Mouse (Mus musculus) hindbrain, postnatal 0 days (tissue): ENCODE results near the gene Alox12. TPM values are rescaled to one million over a fixed set of nuclear protein-coding genes. Genes with fewer than 3 reads are reported as not detected.

ENCODE experiments used
- ATAC-seq: fragments of 200-750 bp; cut with Nextera tagmentation; 2 replicates; pipeline ENCODE4 v1.8.0; 2017; ENCODE audit warnings: mild to moderate bottlenecking, moderate TSS enrichment, moderate library complexity
- DNase-seq: peaks from one replicate; pipeline ENCODE4 v3.0.0-alpha.2; 2015; ENCODE audit warnings: low spot score
- H3K27ac ChIP-seq: fragments of 300-500 bp; sonication (generic); 2 replicates; pipeline ENCODE4 v1.5.1; 2014; ENCODE audit warnings: mild to moderate bottlenecking
- H3K27me3 ChIP-seq: fragments of 300-500 bp; sonication (generic); 2 replicates; pipeline ENCODE4 v1.6.1; 2014; ENCODE audit warnings: low read length, mixed read lengths; ENCODE audit not compliant: insufficient read depth
- H3K36me3 ChIP-seq: fragments of 300-500 bp; sonication (generic); 2 replicates; pipeline ENCODE4 v1.6.1; 2014; ENCODE audit warnings: low read length, mixed read lengths; ENCODE audit not compliant: insufficient read depth
- H3K4me1 ChIP-seq: fragments of 300-500 bp; sonication (generic); 2 replicates; pipeline ENCODE4 v1.6.1; 2014; ENCODE audit warnings: antibody characterized with exemption, low read length, mixed read lengths; ENCODE audit not compliant: insufficient read depth
- H3K4me2 ChIP-seq: fragments of 300-500 bp; sonication (generic); 2 replicates; pipeline ENCODE4 v1.6.1; 2014; ENCODE audit warnings: low read depth, mild to moderate bottlenecking, low read length, moderate library complexity, mixed read lengths
- H3K4me3 ChIP-seq: fragments of 300-500 bp; sonication (generic); 2 replicates; pipeline ENCODE4 v1.5.1; 2014; ENCODE audit warnings: low read length
- H3K9ac ChIP-seq: fragments of 300-500 bp; sonication (generic); replicated peaks from 2 replicates; pipeline ENCODE4 v1.6.1; 2014; ENCODE audit warnings: mild to moderate bottlenecking, low read length, moderate library complexity, mixed read lengths
- H3K9me3 ChIP-seq: fragments of 300-500 bp; sonication (generic); 2 replicates; pipeline ENCODE4 v1.6.1; 2016; ENCODE audit warnings: low read length, mixed read lengths
- CTCF ChIP-seq: IDR thresholded peaks from 2 replicates; pipeline ENCODE4 v1.5.1; 2016; ENCODE audit warnings: antibody characterized with exemption, control low read depth, low read depth
- WGBS: fragments of 180-500 bp; shearing (Covaris S2); extraction: QIAGEN DNeasy Blood & Tissue Kit; methylation state at CpG from one replicate; pipeline ENCODE4 v1.1.7; 2014; 5-methylcytosine and 5-hydroxymethylcytosine counted together
- polyA plus RNA-seq: library from polyadenylated mRNA; unstranded; fragments of >200 nt; fragmentation: Nextera tagmentation; extraction: Ambion mirVana; gene quantifications from 2 replicates; pipeline ENCODE4 v1.2.1, GENCODE M21; 2015
- total RNA-seq: library from RNA; depleted of rRNA; stranded (reverse); fragments of >200 nt; gene quantifications from 2 replicates; pipeline ENCODE4 v1.2.3, GENCODE M21; 2014

Gene Alox12
- total and polyA plus RNA-seq, 2 experiments from 2014 or later = 0.16 to 0.49 TPM

GRCm38 (mm10) chr11:70288102-70288501 is 32.9 kb upstream of the Alox12 start:
- H3K27me3 ChIP-seq = no peaks in the 10 kb centered on the region
- H3K4me1 ChIP-seq = no peaks in the 10 kb centered on the region
- no peaks in the 10 kb centered on the region for H3K36me3 ChIP-seq
- no peak for ATAC-seq
- H3K9ac ChIP-seq = no peak overlapping the region
- 83% methylated on average over 10 of the region's 10 CpGs for WGBS
- H3K27ac ChIP-seq = no peak overlapping the region
- no peak for TF ChIP-seq CTCF
- H3K4me3 ChIP-seq = no peak overlapping the region
- no peak for DNase-seq
- no peaks in the 10 kb centered on the region for H3K9me3 ChIP-seq
- H3K4me2 ChIP-seq = no peak overlapping the region

DNA sequence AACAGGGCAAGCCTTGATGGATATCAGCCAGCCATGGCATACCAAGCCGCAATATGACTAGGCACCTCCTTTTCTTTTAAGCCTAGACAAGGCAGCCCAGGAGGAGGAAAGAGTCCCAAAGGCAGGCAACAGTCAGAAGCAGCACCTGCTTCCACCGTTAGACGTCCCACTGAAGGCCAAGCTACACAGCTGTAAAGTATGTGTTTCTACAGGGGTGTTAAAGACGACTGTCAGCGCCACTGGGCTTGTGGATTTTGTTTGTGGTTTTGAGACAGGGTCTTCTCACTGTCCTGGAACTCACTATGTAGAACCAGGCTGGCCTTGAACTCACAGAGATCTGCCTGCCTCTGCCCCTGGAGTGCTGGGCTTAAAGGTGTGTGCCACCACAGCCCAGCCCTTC is 30.5 kb upstream of the Alox12 start:
- 85% methylated on average over 5 of the region's 5 CpGs for WGBS
- no peaks in the 10 kb centered on the region for H3K36me3 ChIP-seq
- H3K9ac ChIP-seq = no peak overlapping the region
- TF ChIP-seq CTCF = no peak
- H3K4me1 ChIP-seq = no peaks in the 10 kb centered on the region
- no peak for ATAC-seq
- no peaks in the 10 kb centered on the region for H3K27me3 ChIP-seq
- no peaks in the 10 kb centered on the region for H3K9me3 ChIP-seq
- no peak overlapping the region for H3K4me2 ChIP-seq
- no peak overlapping the region for H3K27ac ChIP-seq
- no peak for DNase-seq
- no peak overlapping the region for H3K4me3 ChIP-seq

DNA sequence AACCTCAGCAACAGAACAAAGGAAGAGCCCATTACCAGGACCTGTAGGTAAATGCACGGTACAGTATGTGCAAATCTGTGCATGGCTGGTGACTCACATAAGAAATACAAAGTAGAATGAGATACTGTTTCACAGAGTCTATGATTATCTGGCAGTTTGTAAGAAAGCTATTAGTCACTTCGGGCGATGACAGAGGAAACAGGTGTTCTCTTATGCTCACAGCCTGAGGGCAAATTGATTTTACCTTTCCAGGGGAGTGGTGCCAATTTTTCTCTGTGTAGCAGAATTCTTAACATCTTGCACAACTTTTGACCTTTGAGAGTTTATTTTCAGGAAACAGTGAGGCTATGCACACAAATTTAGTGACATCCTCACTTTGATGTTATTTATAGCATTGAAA is 29.6 kb upstream of the Alox12 start:
- TF ChIP-seq CTCF = no peak
- ATAC-seq (no peak), DNase-seq (peak; percentile 26)
- H3K27me3 ChIP-seq = no peaks in the 10 kb centered on the region
- 77% methylated on average over 3 of the region's 3 CpGs for WGBS
- no peaks in the 10 kb centered on the region for H3K36me3 ChIP-seq
- H3K4me3 ChIP-seq = no peak overlapping the region
- H3K9me3 ChIP-seq = no peaks in the 10 kb centered on the region
- no peak overlapping the region for H3K27ac ChIP-seq
- H3K4me1 ChIP-seq = no peaks in the 10 kb centered on the region
- no peak overlapping the region for H3K4me2 ChIP-seq
- no peak overlapping the region for H3K9ac ChIP-seq

- Histone ChIP-seq H3K9ac (no peak overlapping the region), H3K9me3 (no peaks in the 10 kb centered on the region), H3K27me3 (no peaks in the 10 kb centered on the region), H3K4me1 (no peaks in the 10 kb centered on the region), H3K36me3 (no peaks in the 10 kb centered on the region), H3K4me3 (no peak overlapping the region), H3K4me2 (no peak overlapping the region), H3K27ac (no peak overlapping the region)
- WGBS = 92% methylated on average over 4 of the region's 4 CpGs
- TF ChIP-seq CTCF = no peak
- DNase-seq = no peak
- no peak for ATAC-seq
These were observed 28.5 kb upstream of the Alox12 start for GRCm38 (mm10) chr11:70283666-70284065.

DNA sequence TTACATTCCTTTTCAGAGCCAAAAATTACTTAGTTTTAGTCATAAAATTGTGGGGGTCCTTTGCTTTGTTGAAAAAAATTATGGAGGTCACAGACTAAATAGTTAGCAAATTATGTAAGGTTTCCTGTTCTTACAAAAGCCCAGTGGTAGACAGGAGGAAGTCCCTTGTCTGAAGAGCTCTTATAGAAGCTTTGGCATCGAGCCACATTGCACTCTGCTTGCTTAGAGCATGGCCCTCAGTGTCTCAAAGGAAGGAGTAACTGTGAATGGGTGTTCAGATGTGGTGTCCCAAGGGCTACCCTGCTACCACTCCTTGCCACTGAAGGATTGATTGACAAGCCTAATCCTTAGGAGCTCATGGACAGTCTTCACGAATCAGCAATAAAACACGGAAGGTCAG is 25.3 kb upstream of the Alox12 start:
- no peak for ATAC-seq
- Histone ChIP-seq H3K4me2 (no peak overlapping the region), H3K4me1 (no peaks in the 10 kb centered on the region), H3K4me3 (no peak overlapping the region), H3K27ac (no peak overlapping the region), H3K9ac (no peak overlapping the region), H3K27me3 (no peaks in the 10 kb centered on the region), H3K9me3 (no peaks in the 10 kb centered on the region), H3K36me3 (no peaks in the 10 kb centered on the region)
- peak; percentile 11 for DNase-seq
- 68% methylated on average over 3 of the region's 3 CpGs for WGBS
- TF ChIP-seq CTCF = no peak

GRCm38 (mm10) chr11:70278961-70279360 is 23.8 kb upstream of the Alox12 start:
- Histone ChIP-seq H3K36me3 (no peaks in the 10 kb centered on the region), H3K9ac (no peak overlapping the region), H3K4me1 (no peaks in the 10 kb centered on the region), H3K4me3 (no peak overlapping the region), H3K4me2 (no peak overlapping the region), H3K27ac (no peak overlapping the region), H3K27me3 (no peaks in the 10 kb centered on the region), H3K9me3 (no peaks in the 10 kb centered on the region)
- TF ChIP-seq CTCF = no peak
- WGBS = 81% methylated on average over 3 of the region's 3 CpGs
- DNase-seq = peak; percentile 34
- no peak for ATAC-seq

DNA sequence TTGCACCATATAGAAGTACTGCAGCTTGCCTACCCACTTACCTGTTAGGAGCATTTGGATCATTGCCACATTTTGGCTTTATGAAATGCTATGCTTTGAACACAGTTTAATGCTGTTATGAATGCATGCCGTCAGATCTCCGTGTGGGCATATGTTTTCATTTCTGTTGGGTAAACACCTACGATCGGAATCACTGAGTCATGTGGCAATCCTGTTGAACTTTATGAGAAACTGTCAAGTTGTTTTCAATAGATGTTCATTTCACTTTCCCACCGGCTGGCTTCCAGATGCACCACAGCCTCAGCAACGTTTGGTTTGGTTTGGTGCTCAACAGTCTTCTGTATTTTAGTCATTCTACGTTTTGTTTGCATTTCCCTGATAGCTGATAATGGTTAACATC is 16.5 kb upstream of the Alox12 start:
- Histone ChIP-seq H3K4me3 (no peak overlapping the region), H3K4me2 (no peak overlapping the region), H3K9ac (no peak overlapping the region), H3K27me3 (no peaks in the 10 kb centered on the region), H3K4me1 (no peaks in the 10 kb centered on the region), H3K36me3 (no peaks in the 10 kb centered on the region), H3K9me3 (no peaks in the 10 kb centered on the region), H3K27ac (no peak overlapping the region)
- no peak for DNase-seq
- no peak for TF ChIP-seq CTCF
- WGBS = 84% methylated on average over 7 of the region's 7 CpGs
- ATAC-seq = no peak
